Mouse (Mus musculus): ENCODE measurements around the gene Tspan12. TPM values are rescaled to one million over a fixed set of nuclear protein-coding genes. Genes with fewer than 3 reads are reported as not detected.

Tspan12 gene
- total RNA-seq (2023): 1.1 TPM

DNA sequence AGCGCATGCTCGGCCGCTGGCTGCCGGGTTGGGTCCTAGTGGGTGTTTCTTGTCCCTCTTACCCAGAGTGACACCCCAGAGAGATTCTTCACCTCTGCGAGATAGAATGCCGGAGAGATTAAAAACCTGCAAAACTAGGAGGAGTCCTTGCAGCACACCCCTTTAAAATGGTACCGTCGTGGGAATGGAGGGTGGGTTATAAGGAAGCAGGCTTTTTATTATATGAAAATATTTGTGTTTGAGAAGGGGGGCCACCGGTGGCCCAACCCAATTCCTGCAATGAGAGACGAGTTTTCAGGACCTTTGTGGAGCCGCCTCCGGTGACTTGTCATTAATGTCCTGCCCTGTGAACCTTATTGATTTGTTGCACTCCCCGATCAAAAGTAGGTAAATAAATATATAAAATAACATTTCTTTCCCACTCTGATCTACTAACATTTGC, at the start of gene Tspan12:
TSS of gene Tspan12 (minus strand) at position 172 of the 442 bp plus-strand sequence.

Other genes starting within 250 kb of the Tspan12 start
- 123 TPM for gene Ing3, start 97.1 kb upstream of the Tspan12 start, total RNA-seq (2023)
- gene Cped1, start 133.4 kb upstream of the Tspan12 start, total RNA-seq (2023): 0.41 TPM

Data from CD4-positive naive resting alpha-beta T cell, adult 76 days (primary cell).